25 mouse cellular contexts compared by ENCODE assay signal in genomic region chr2:178854012-178854411, GRCm38 (mm10).
"Had no signal": no experiment of that assay in that cellular context is flagged by ENCODE, and none has a peak within 500 bp of the region (broad histone marks: within the 10 kb centered on the region; RNA-seq: fewer than 3 reads in every experiment).

No protein-coding gene starts in this region.

- ATAC-seq: hindbrain, postnatal 0 days; intestine, embryonic 16.5 days; liver, embryonic 12.5 days had no signal

- H3K27ac ChIP-seq: heart, adult 2 months; heart, embryonic 13.5 days; heart, embryonic 15.5 days; hindbrain, embryonic 15.5 days; hindbrain, postnatal 0 days; kidney, embryonic 15.5 days; kidney, postnatal 0 days; limb, embryonic 13.5 days; limb, embryonic 15.5 days; liver, embryonic 12.5 days; liver, embryonic 14.5 days had no signal

- H3K9ac ChIP-seq: heart, embryonic 13.5 days; heart, embryonic 15.5 days; hindbrain, embryonic 15.5 days; kidney, embryonic 15.5 days; limb, embryonic 13.5 days; limb, embryonic 15.5 days; liver, embryonic 12.5 days; liver, embryonic 14.5 days had no signal

- H3K4me2 ChIP-seq: heart, embryonic 11.5 days; heart, embryonic 13.5 days; heart, embryonic 15.5 days; hindbrain, embryonic 15.5 days; kidney, embryonic 15.5 days; limb, embryonic 13.5 days; limb, embryonic 15.5 days; liver, embryonic 12.5 days had no signal

- H3K9me3 ChIP-seq: heart, embryonic 13.5 days; heart, embryonic 15.5 days; hindbrain, embryonic 15.5 days; kidney, embryonic 15.5 days; limb, embryonic 13.5 days; limb, embryonic 15.5 days; liver, embryonic 12.5 days had no signal

- H3K4me3 ChIP-seq: heart, adult 2 months; heart, embryonic 13.5 days; heart, embryonic 15.5 days; hindbrain, embryonic 15.5 days; kidney, embryonic 15.5 days; limb, embryonic 13.5 days; limb, embryonic 15.5 days; liver, embryonic 12.5 days had no signal

- H3K27me3 ChIP-seq: heart, embryonic 13.5 days; heart, embryonic 15.5 days; hindbrain, embryonic 15.5 days; kidney, embryonic 15.5 days; limb, embryonic 13.5 days; limb, embryonic 15.5 days; liver, embryonic 12.5 days had no signal

- DNase-seq: gastrocnemius, postnatal 25 days; heart, adult 11 months; heart, adult 2 months; heart, postnatal 14 days; heart, postnatal 36 days; kidney, adult 11 months; kidney, adult 2 months; kidney, adult 9 months; kidney, postnatal 14 days; kidney, postnatal 36 days; layer of hippocampus, adult 9-11 months; layer of hippocampus, postnatal 36 days; left cerebral cortex, postnatal 4 days had no signal

- H3K4me1 ChIP-seq: heart, embryonic 13.5 days; heart, embryonic 15.5 days; kidney, embryonic 15.5 days; liver, embryonic 12.5 days had no signal

- H3K36me3 ChIP-seq: heart, embryonic 13.5 days; heart, embryonic 15.5 days; hindbrain, embryonic 15.5 days; kidney, embryonic 15.5 days; limb, embryonic 13.5 days; limb, embryonic 15.5 days; liver, embryonic 12.5 days had no signal
